Mouse (Mus musculus) gastrocnemius, adult 2 months (tissue): ENCODE results near the gene Eif2b5. TPM values are rescaled to one million over a fixed set of nuclear protein-coding genes. Genes with fewer than 3 reads are reported as not detected.

Source experiments
- DNase-seq: peaks from one replicate; pipeline ENCODE4 v3.0.0; 2022
- H3K27ac ChIP-seq: fragments of 200-600 bp; 2 replicates; pipeline ENCODE4 v1.8.1; 2022; ENCODE audit warnings: mild to moderate bottlenecking
- H3K4me3 ChIP-seq: fragments of 200-600 bp; 2 replicates; pipeline ENCODE4 v1.8.1; 2022; ENCODE audit warnings: mild to moderate bottlenecking, moderate library complexity
- CTCF ChIP-seq: fragments of 200-600 bp; IDR thresholded peaks from 2 replicates; pipeline ENCODE4 v1.8.1; 2022; ENCODE audit warnings: antibody characterized with exemption, mild to moderate bottlenecking, moderate library complexity
- intact Hi-C: fragments of 180-260 bp; cut with DNase I; formaldehyde crosslinking; loops from one replicate; pipeline ENCODE4 v1.15.1; 2025
- total RNA-seq, 2 experiments: library from RNA; stranded (reverse); gene quantifications; 2 replicates each; pipeline ENCODE4 v1.2.3; 2021

The Eif2b5 gene
- total RNA-seq, 2 experiments from 2014 or later: 55.7 to 62.8 TPM

- intact Hi-C loops: loop anchor here (5.0 kb wide), 2 partner anchors 51 to 94 kb away; partner anchors contain the start of gene Eif2b5
- TF ChIP-seq CTCF: no peak
- Histone ChIP-seq H3K27ac (peak within 1 kb of the TSS; percentile 89), H3K4me3 (peak within 1 kb of the TSS; percentile 88)
- peak; percentile 99 for DNase-seq
Measured at GRCm38 (mm10) chr16:20548096-20548948, 49.7 kb downstream of the Eif2b5 start, which contains the start of gene Abcf3. Abcf3 (plus strand) TSS chr16:20548577.

GRCm38 (mm10) chr16:20549161-20549560, 50.5 kb downstream of the Eif2b5 start:
- DNase-seq: no peak

GRCm38 (mm10) chr16:20551691-20552090, 53.1 kb downstream of the Eif2b5 start:
- Histone ChIP-seq H3K4me3 (no peak overlapping the region), H3K27ac (no peak overlapping the region)
- intact Hi-C loops: no loop called here
- DNase-seq: no peak
- TF ChIP-seq CTCF: no peak

More at GRCm38 (mm10) chr16:20549161-20549560, 50.5 kb downstream of the Eif2b5 start:
- Histone ChIP-seq H3K27ac (peak overlapping the region; percentile 89), H3K4me3 (peak overlapping the region; percentile 88)
- intact Hi-C loops: loop anchor here (5.0 kb wide), 2 partner anchors 52 to 93 kb away; partner anchors contain the start of gene Eif2b5
- no peak for TF ChIP-seq CTCF

GRCm38 (mm10) chr16:20552594-20552993, 54.0 kb downstream of the Eif2b5 start:
- H3K4me3 ChIP-seq: no peak overlapping the region
- no peak overlapping the region for H3K27ac ChIP-seq
- no peak for DNase-seq
- TF ChIP-seq CTCF: no peak
- intact Hi-C loops: no loop called here

- intact Hi-C loops: no loop called here
- no peak for TF ChIP-seq CTCF
- no peak for DNase-seq
- H3K4me3 ChIP-seq: no peak overlapping the region
- H3K27ac ChIP-seq: no peak overlapping the region
Measured at GRCm38 (mm10) chr16:20555000-20555399, 56.4 kb downstream of the Eif2b5 start.

- no peak for DNase-seq
- no peak for TF ChIP-seq CTCF
- intact Hi-C loops: no loop called here
- H3K27ac ChIP-seq: no peak overlapping the region
- H3K4me3 ChIP-seq: no peak overlapping the region
Measured at GRCm38 (mm10) chr16:20557381-20557780, 58.8 kb downstream of the Eif2b5 start.

Other genes starting within 250 kb of the Eif2b5 start
- 10 to 100 TPM; 60.9 to 69.8 TPM for gene Parl, start 196.4 kb upstream of the Eif2b5 start, total RNA-seq
- gene Cyp2ab1, start 173.4 kb upstream of the Eif2b5 start, total RNA-seq: 1 to 10 TPM in 1 of 2 experiments, under 1 TPM in 1; 0.18 to 1.0 TPM
- 10 to 100 TPM; 54.4 to 66.0 TPM for gene Abcc5, start 72.4 kb upstream of the Eif2b5 start, total RNA-seq
- gene Dvl3, start 18.2 kb downstream of the Eif2b5 start, total RNA-seq: 10 to 100 TPM; 30.7 to 31.3 TPM
- 100 to 1,000 TPM; 137 to 157 TPM for gene Ap2m1, start 36.7 kb downstream of the Eif2b5 start, total RNA-seq
- gene Abcf3, start 49.8 kb downstream of the Eif2b5 start, total RNA-seq: 10 to 100 TPM; 59.8 to 70.7 TPM
- gene Vwa5b2, start 90.7 kb downstream of the Eif2b5 start, total RNA-seq: under 1 TPM; 0.08 to 0.20 TPM
- 1 to 10 TPM; 3.4 to 6.3 TPM for gene Eef1akmt4, start 112.8 kb downstream of the Eif2b5 start, total RNA-seq
- gene Gm49333, start 112.8 kb downstream of the Eif2b5 start, total RNA-seq: not detected
- 10 to 100 TPM; 13.4 to 14.6 TPM for gene Alg3, start 112.9 kb downstream of the Eif2b5 start, total RNA-seq
- gene Camk2n2, start 122.5 kb downstream of the Eif2b5 start, total RNA-seq: 1 to 10 TPM; 1.1 to 1.3 TPM
- under 1 TPM in 1 of 2 experiments, not detected in 1; 0.42 TPM for gene Ece2, start 131.0 kb downstream of the Eif2b5 start, total RNA-seq
- 100 to 1,000 TPM; 223 to 253 TPM for gene Psmd2, start 152.8 kb downstream of the Eif2b5 start, total RNA-seq
- gene Eif4g1, start 169.5 kb downstream of the Eif2b5 start, total RNA-seq: 100 to 1,000 TPM; 428 to 462 TPM
- 10 to 100 TPM; 46.0 to 62.9 TPM for gene Fam131a, start 194.4 kb downstream of the Eif2b5 start, total RNA-seq
- gene Polr2h, start 218.8 kb downstream of the Eif2b5 start, total RNA-seq: 1 to 10 TPM; 7.6 to 9.2 TPM
- 1 to 10 TPM in 1 of 2 experiments, under 1 TPM in 1; 0.89 to 1.0 TPM for gene Clcn2, start 218.9 kb downstream of the Eif2b5 start, total RNA-seq
- gene Chrd, start 234.3 kb downstream of the Eif2b5 start, total RNA-seq: 1 to 10 TPM; 2.9 to 3.6 TPM
- 1 to 10 TPM; 5.1 to 6.3 TPM for gene Thpo, start 235.7 kb downstream of the Eif2b5 start, total RNA-seq